Mouse (Mus musculus): ENCODE results near the gene Cutal.

GRCm38 (mm10) chr2:34896821-34897460 lies 22.7 kb downstream of the Cutal start:
- TF ChIP-seq POLR2A (IDR thresholded peaks at IDR 0.05; ENCODE audit: insufficient read depth, low read depth, low read length) = no peak
- no peak for TF ChIP-seq CTCF (IDR thresholded peaks at IDR 0.05; ENCODE audit: insufficient read depth, low read depth, low read length)
